Mouse (Mus musculus) limb, embryonic 14.5 days (tissue): Measurements from ENCODE around the gene Ets1. TPM values are rescaled to one million over a fixed set of nuclear protein-coding genes. Genes with fewer than 3 reads are reported as not detected.
A peak's percentile ranks its signal among the peaks of the same experiment; 100 is the strongest.

Experiments
- ATAC-seq: fragments of 200-750 bp; cut with Nextera tagmentation; 2 replicates; pipeline ENCODE4 v1.8.0; 2017; ENCODE audit warnings: low read depth, moderate number of reproducible peaks, moderate TSS enrichment; ENCODE audit not compliant: low FRiP score
- DNase-seq: peaks from one replicate; pipeline ENCODE4 v3.0.0-alpha.2; 2015; ENCODE audit warnings: low spot score
- H3K27ac ChIP-seq: fragments of 300-500 bp; sonication (generic); replicated peaks from 2 replicates; pipeline ENCODE4 v1.5.1; 2014; ENCODE audit warnings: low read depth, mild to moderate bottlenecking, low read length, moderate library complexity, mixed read lengths
- H3K27me3 ChIP-seq: fragments of 300-500 bp; sonication (generic); 2 replicates; pipeline ENCODE4 v1.6.1; 2014; ENCODE audit warnings: low read length, mixed read lengths; ENCODE audit not compliant: control insufficient read depth, insufficient read depth
- H3K36me3 ChIP-seq: fragments of 300-500 bp; sonication (generic); 2 replicates; pipeline ENCODE4 v1.6.1; 2014; ENCODE audit warnings: mild to moderate bottlenecking, low read length, moderate library complexity, mixed read lengths; ENCODE audit not compliant: control insufficient read depth, insufficient read depth
- H3K4me1 ChIP-seq: fragments of 300-500 bp; sonication (generic); 2 replicates; pipeline ENCODE4 v1.6.1; 2014; ENCODE audit warnings: antibody characterized with exemption, low read length, mixed read lengths; ENCODE audit not compliant: control insufficient read depth, insufficient read depth
- H3K4me2 ChIP-seq: fragments of 300-500 bp; sonication (generic); replicated peaks from 2 replicates; pipeline ENCODE4 v1.6.1; 2014; ENCODE audit warnings: low read depth, mild to moderate bottlenecking, low read length, moderate library complexity; ENCODE audit not compliant: severe bottlenecking
- H3K4me3 ChIP-seq: fragments of 300-500 bp; sonication (generic); replicated peaks from 2 replicates; pipeline ENCODE4 v1.5.1; 2014; ENCODE audit warnings: low read length
- H3K9ac ChIP-seq: fragments of 300-500 bp; sonication (generic); 2 replicates; pipeline ENCODE4 v1.6.1; 2014; ENCODE audit warnings: mild to moderate bottlenecking, low read depth, low read length, moderate library complexity; ENCODE audit not compliant: severe bottlenecking
- H3K9me3 ChIP-seq: fragments of 300-500 bp; sonication (generic); 2 replicates; pipeline ENCODE4 v1.6.1; 2016; ENCODE audit warnings: low read length; ENCODE audit not compliant: control insufficient read depth
- POLR2A ChIP-seq: fragments of 200-500 bp; IDR thresholded peaks from 2 replicates; pipeline ENCODE4 v1.8.0; 2012; ENCODE audit warnings: inconsistent platforms, mild to moderate bottlenecking, moderate library complexity, borderline replicate concordance; ENCODE audit not compliant: insufficient read depth, insufficient read length; ENCODE audit errors: extremely low read depth
- WGBS: fragments of 180-500 bp; shearing (Covaris S2); extraction: QIAGEN DNeasy Blood & Tissue Kit; methylation state at CpG from one replicate; pipeline ENCODE4 v1.1.7; 2014; 5-methylcytosine and 5-hydroxymethylcytosine counted together
- polyA plus RNA-seq, 2 experiments: library from polyadenylated mRNA; depleted of rRNA in 1 of 2; stranded (reverse) in 1 of 2; unstranded in 1 of 2; fragments of >200 nt; fragmentation: Nextera tagmentation in 1 of 2; extraction: Ambion mirVana in 1 of 2; gene quantifications; 2 replicates each; pipeline versions ENCODE4 v1.2.1 to v1.2.3; 2012 to 2014

Gene Ets1
- polyA plus RNA-seq, 2 experiments, result 21.3 to 34.3 TPM

DNA sequence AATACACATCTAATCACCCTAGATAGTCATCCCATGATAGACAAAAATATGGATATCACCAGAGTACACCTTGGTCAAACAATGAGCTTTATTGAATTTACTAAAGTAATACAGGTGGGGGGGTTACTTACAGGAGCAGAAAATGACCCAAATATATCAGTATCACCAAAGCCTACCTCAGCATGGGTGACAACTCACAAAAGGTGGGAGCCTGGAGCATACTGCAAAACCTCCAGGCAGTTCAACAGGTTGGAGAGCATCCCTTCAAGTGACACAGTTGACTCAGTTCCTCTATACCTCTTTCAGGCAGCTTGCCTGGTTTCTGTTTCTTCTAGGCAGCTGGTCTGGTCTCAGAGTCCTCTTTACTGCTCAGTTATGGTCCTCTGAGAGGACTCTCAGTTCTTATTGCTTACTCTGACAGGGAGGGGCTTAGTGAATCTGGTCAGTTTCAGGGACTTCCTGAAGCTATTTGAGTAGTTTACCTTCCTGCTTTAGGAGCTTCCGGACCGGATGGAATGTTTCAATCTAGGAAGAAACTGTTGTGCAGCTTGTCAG lies 24.5 kb downstream of the Ets1 start:
- DNase-seq (no peak), ATAC-seq (no peak)
- Histone ChIP-seq H3K4me2 (no peak overlapping the region), H3K4me1 (no peaks in the 10 kb centered on the region), H3K9me3 (no peaks in the 10 kb centered on the region), H3K27me3 (no peaks in the 10 kb centered on the region), H3K4me3 (no peak overlapping the region), H3K36me3 (no peaks in the 10 kb centered on the region), H3K9ac (no peak overlapping the region), H3K27ac (no peak overlapping the region)
- 94% methylated on average over 2 of the region's 2 CpGs for WGBS
- TF ChIP-seq POLR2A, result no peak

DNA sequence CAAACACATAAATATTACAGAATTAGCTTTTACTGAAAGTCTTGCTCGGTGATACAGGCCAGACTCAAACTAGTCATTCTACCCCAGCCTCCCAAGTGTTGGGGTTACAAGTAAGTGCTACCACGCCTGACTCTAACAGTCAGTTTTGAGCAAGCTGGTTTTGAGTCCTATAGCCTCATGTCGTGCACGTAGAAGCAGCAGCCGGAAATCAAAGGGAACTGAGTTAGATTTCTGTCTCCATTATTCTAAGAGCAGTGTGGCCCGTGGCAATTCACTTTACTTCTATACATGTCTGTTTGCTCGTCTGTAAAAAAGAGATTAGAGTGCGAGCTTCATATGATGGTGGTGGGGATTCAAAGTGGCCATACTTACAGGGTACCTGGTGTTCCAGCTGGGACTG lies 25.1 kb downstream of the Ets1 start:
- Histone ChIP-seq H3K4me1 (no peaks in the 10 kb centered on the region), H3K27ac (no peak overlapping the region), H3K4me3 (no peak overlapping the region), H3K27me3 (no peaks in the 10 kb centered on the region), H3K9me3 (no peaks in the 10 kb centered on the region), H3K36me3 (no peaks in the 10 kb centered on the region), H3K9ac (no peak overlapping the region), H3K4me2 (no peak overlapping the region)
- 88% methylated on average over 8 of the region's 8 CpGs for WGBS
- ATAC-seq, result no peak
- TF ChIP-seq POLR2A, result no peak
- no peak for DNase-seq

DNA sequence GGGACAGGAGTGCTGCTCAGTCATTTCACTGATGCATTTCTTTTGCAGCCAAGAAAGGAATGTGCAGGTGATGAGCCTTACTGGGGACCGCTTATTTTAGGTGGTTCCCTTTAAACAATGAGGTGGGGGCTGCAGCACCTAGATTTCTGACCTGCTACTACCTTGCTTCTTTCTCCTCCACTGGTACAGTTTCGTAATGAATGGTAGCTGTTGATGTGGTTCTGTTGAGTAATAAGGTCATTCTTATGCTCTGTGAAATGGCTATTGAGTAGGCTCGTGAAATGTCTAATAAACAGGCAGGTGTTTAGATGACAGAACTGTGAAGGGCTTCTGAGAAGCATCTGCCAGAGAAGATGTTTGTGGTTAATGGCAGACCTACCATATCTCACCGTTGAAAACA lies 25.5 kb downstream of the Ets1 start:
- TF ChIP-seq POLR2A, result no peak
- Histone ChIP-seq H3K4me1 (no peaks in the 10 kb centered on the region), H3K9me3 (no peaks in the 10 kb centered on the region), H3K4me2 (no peak overlapping the region), H3K4me3 (no peak overlapping the region), H3K36me3 (no peaks in the 10 kb centered on the region), H3K27ac (no peak overlapping the region), H3K9ac (no peak overlapping the region), H3K27me3 (no peaks in the 10 kb centered on the region)
- ATAC-seq (no peak), DNase-seq (no peak)
- WGBS, result 76% methylated on average over 4 of the region's 4 CpGs

DNA sequence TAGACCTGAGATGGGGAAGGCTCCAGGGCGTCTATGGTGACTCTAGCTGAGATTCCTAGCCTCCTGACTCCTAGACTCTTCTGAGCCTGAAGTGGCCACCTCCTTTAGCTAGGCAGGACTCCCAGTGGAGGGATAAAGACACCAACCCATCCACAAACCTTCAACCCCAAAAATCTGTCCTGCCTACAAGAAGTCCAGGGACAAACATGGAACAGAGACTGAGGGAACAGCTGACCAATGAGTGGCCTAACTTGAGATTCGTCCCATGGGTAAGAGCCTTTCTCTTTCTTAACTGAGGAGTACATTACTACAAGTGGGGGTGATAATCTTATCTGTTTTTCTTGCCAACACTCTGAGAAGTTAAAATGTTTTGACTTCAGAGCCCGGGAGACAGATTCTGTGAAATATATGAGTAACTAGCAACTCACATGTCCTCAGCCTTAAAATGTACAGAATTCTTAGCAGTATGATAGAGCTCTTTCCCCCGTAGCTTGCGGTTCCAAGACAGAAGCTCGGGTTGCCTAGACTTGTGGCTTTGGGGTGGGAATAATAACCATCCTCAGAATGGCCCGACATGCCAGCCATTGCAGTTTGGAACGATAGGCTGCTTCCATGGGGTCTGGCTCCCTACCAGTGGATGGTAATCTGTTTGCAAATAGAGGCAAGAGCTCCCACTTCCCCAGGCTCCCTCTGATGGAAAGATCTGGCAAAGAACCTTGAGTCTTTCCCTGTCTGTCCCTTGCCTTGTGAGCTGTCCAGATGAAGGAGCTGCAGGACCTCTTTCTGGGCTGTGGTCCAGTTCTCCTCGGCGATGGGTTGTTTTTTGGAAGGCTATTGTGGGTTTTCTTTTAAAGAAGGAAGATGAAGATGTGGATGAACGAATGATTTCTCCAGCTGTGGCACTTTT lies 30.8 kb downstream of the Ets1 start:
- H3K36me3 ChIP-seq, result no peaks in the 10 kb centered on the region
- H3K27ac ChIP-seq, result no peak overlapping the region
- TF ChIP-seq POLR2A, result no peak
- no peak overlapping the region for H3K9ac ChIP-seq
- no peaks in the 10 kb centered on the region for H3K9me3 ChIP-seq
- H3K27me3 ChIP-seq, result no peaks in the 10 kb centered on the region
- no peak overlapping the region for H3K4me2 ChIP-seq
- WGBS, result 70% methylated on average over 11 of the region's 11 CpGs
- H3K4me3 ChIP-seq, result no peak overlapping the region
- no peak for ATAC-seq
- peak; percentile 66 for DNase-seq
- peaks cover 18% of the 10 kb centered on the region for H3K4me1 ChIP-seq

DNA sequence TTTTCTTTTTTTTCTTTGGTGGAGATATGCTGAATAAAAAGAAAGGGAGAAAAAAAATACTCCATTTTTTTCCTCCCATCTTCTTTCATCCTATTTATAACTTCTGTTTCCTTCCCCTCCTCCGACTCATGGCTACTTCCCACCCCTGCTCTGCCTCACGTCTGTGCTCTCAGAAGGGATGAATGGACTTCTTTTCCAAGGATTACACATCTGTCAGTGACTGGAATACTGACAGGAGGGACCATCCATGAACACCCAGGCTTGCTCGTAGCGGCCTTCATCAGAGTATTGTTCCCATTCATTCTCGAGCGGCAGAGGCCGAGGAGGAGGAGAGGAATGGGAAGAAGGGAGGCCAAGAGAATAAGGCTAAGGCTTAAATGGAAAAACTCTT lies 31.5 kb downstream of the Ets1 start:
- no peak for TF ChIP-seq POLR2A
- Histone ChIP-seq H3K9me3 (no peaks in the 10 kb centered on the region), H3K9ac (no peak overlapping the region), H3K4me2 (no peak overlapping the region), H3K27ac (peak overlapping the region; percentile 28; the same call in 1 of the 2 replicates), H3K4me1 (peaks cover 25% of the 10 kb centered on the region), H3K36me3 (no peaks in the 10 kb centered on the region), H3K4me3 (no peak overlapping the region), H3K27me3 (no peaks in the 10 kb centered on the region)
- DNase-seq (no peak), ATAC-seq (no peak)
- WGBS, result 70% methylated on average over 7 of the region's 7 CpGs
